In the genomic region with DNA sequence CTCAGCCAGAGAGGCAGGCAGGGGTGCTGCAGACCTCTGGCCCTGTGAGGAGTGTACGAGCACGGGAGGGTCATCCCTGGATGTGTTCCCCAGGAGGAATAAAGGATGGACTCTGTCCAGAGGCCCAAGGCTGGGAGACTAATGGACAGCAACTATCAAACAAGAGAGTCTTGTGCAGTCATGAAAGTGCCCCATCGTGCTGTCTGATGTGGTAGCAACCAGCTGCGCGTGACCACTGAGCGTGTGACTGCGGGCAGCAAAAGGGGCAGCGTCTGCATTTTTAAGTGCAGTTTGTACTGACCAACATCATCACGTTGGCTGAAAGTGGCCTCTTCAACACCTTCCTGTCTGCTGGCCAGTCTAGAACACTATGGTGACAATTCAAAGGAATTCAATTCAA, we compare ENCODE assay signal across 27 mouse cellular contexts. TPM values are rescaled to one million over a fixed set of nuclear protein-coding genes. Genes with fewer than 3 reads are reported as not detected.
DNase-seq lines count a peak whose midpoint lies in the region; ATAC-seq lines count a peak whose summit lies in the region.
"Had no signal": no experiment of that assay in that cellular context is flagged by ENCODE, and none has a peak within 500 bp of the region (broad histone marks: within the 10 kb centered on the region; RNA-seq: fewer than 3 reads in every experiment).

No protein-coding gene starts in this region.

- H3K9me3 ChIP-seq in heart, embryonic 12.5 days (replicated peaks), result no peaks in the 10 kb centered on the region
- no peaks in the 10 kb centered on the region for H3K9me3 ChIP-seq in kidney, embryonic 15.5 days (replicated peaks)
- H3K9me3 ChIP-seq: forebrain, embryonic 13.5 days; hindbrain, embryonic 12.5 days; intestine, embryonic 15.5 days; midbrain, embryonic 13.5 days; neural tube, embryonic 13.5 days had no signal

- H3K27me3 ChIP-seq in heart, embryonic 12.5 days (replicated peaks), result no peaks in the 10 kb centered on the region
- no peaks in the 10 kb centered on the region for H3K27me3 ChIP-seq in kidney, embryonic 15.5 days
- H3K27me3 ChIP-seq: forebrain, embryonic 13.5 days; hindbrain, embryonic 12.5 days; intestine, embryonic 15.5 days; midbrain, embryonic 13.5 days had no signal

- ATAC-seq in heart, embryonic 12.5 days (ENCODE audit: insufficient number of reproducible peaks, low FRiP score), result no peak
- no peak for ATAC-seq in kidney, embryonic 15.5 days (replicated peaks; ENCODE audit: low FRiP score)
- ATAC-seq: forebrain, embryonic 13.5 days; hindbrain, postnatal 0 days; intestine, embryonic 15.5 days; midbrain, embryonic 13.5 days had no signal

- no peak overlapping the region for H3K9ac ChIP-seq in heart, embryonic 12.5 days
- no peak overlapping the region for H3K9ac ChIP-seq in kidney, embryonic 15.5 days
- H3K9ac ChIP-seq: forebrain, embryonic 13.5 days; hindbrain, embryonic 12.5 days; intestine, embryonic 15.5 days; liver, embryonic 14.5 days; midbrain, embryonic 13.5 days; neural tube, embryonic 13.5 days had no signal

- 71% methylated on average over 9 of the region's 9 CpGs for WGBS in heart, embryonic 12.5 days
- 80% methylated on average over 9 of the region's 9 CpGs for WGBS in kidney, embryonic 15.5 days

- no peaks in the 10 kb centered on the region for H3K36me3 ChIP-seq in heart, embryonic 12.5 days
- no peaks in the 10 kb centered on the region for H3K36me3 ChIP-seq in kidney, embryonic 15.5 days
- H3K36me3 ChIP-seq: G1E; hindbrain, embryonic 12.5 days; intestine, embryonic 15.5 days; midbrain, embryonic 13.5 days; neural tube, embryonic 13.5 days had no signal

- peak overlapping the region; percentile 28; the same call in 1 of the 2 replicates for H3K27ac ChIP-seq in heart, embryonic 12.5 days (ENCODE audit: poor library complexity, severe bottlenecking)
- no peak overlapping the region for H3K27ac ChIP-seq in kidney, embryonic 15.5 days
- H3K27ac ChIP-seq: forebrain, embryonic 13.5 days; hindbrain, embryonic 12.5 days; hindbrain, postnatal 0 days; intestine, embryonic 15.5 days; liver, embryonic 14.5 days; macrophage; midbrain, embryonic 13.5 days; neural tube, embryonic 13.5 days had no signal

- no peak overlapping the region for H3K4me2 ChIP-seq in heart, embryonic 12.5 days
- H3K4me2 ChIP-seq in kidney, embryonic 15.5 days, result no peak overlapping the region
- H3K4me2 ChIP-seq: forebrain, embryonic 13.5 days; hindbrain, embryonic 12.5 days; intestine, embryonic 15.5 days; midbrain, embryonic 13.5 days; neural tube, embryonic 13.5 days had no signal

- H3K4me1 ChIP-seq in heart, embryonic 12.5 days (replicated peaks), result peaks cover 85% of the 10 kb centered on the region
- peaks cover 65% of the 10 kb centered on the region for H3K4me1 ChIP-seq in kidney, embryonic 15.5 days

- no peak overlapping the region for H3K4me3 ChIP-seq in heart, embryonic 12.5 days
- H3K4me3 ChIP-seq in kidney, embryonic 15.5 days (replicated peaks), result no peak overlapping the region
- H3K4me3 ChIP-seq: forebrain, embryonic 13.5 days; hindbrain, embryonic 12.5 days; intestine, embryonic 15.5 days; midbrain, embryonic 13.5 days; neural tube, embryonic 13.5 days had no signal

- no peak for DNase-seq in heart, adult 8-10 months (ENCODE audit: low spot score)
- peak; percentile 69 for DNase-seq in kidney, adult 11 months
- peak; percentile 87 for DNase-seq in layer of hippocampus, adult 9-11 months
- no peak for DNase-seq in layer of hippocampus, postnatal 14 days (ENCODE audit: low spot score in 2 of 2)
- DNase-seq in spleen, postnatal 14 days (ENCODE audit: low spot score in 2 of 2), result no peak
- no peak for DNase-seq in frontal cortex, postnatal 36 days (ENCODE audit: low spot score in 2 of 2)
- DNase-seq: adrenal gland, adult 8-10 months; cerebellum, adult 11 months; cerebellum, adult 9-10 months; cerebellum, postnatal 36 days; gastrocnemius, postnatal 36 days; heart, postnatal 36 days; liver; lung, adult 2 months; lung, postnatal 10 days; thymus, postnatal 4 days had no signal

RNA-seq across cellular contexts. Expression of a gene that starts 23.7 kb away (rescaled TPM):
- 32.8 and 36.0 TPM in 2 replicates for polyA plus RNA-seq in heart, embryonic 12.5 days (2016; fragmentation: Nextera tagmentation; extraction: Ambion mirVana)
- 10 to 100 TPM; 41.6 to 49.5 (median 44.5) TPM for total RNA-seq in heart, adult 8-10 months (2022)
- 16.9 and 17.4 TPM in 2 replicates for polyA plus RNA-seq in kidney, embryonic 15.5 days (2015; fragmentation: Nextera tagmentation; extraction: Ambion mirVana)
- total RNA-seq in layer of hippocampus, postnatal 14 days (2021), result 10 to 100 TPM; 36.9 to 42.0 TPM
- polyA plus RNA-seq: G1E had no signal

Comparison
In these comparisons a context has a peak if more than half of its experiments do, and no peak if none do; other contexts are left out.
1. DNase-seq: peak in kidney, adult 11 months (single experiment) and layer of hippocampus, adult 9-11 months (single experiment); none in heart, adult 8-10 months (single experiment), layer of hippocampus, postnatal 14 days (0 of 2), spleen, postnatal 14 days (0 of 2) and frontal cortex, postnatal 36 days (0 of 2).